Mouse (Mus musculus) neural tube, embryonic 12.5 days (tissue): ENCODE data around the gene Zfp36. TPM values are rescaled to one million over a fixed set of nuclear protein-coding genes. Genes with fewer than 3 reads are reported as not detected.

ENCODE experiments used
- ATAC-seq: fragments of 200-750 bp; cut with Nextera tagmentation; 2 replicates; pipeline ENCODE4 v1.8.0; 2017; ENCODE audit warnings: low read depth, mild to moderate bottlenecking, moderate TSS enrichment, moderate library complexity; ENCODE audit not compliant: low FRiP score
- H3K27ac ChIP-seq: fragments of 300-500 bp; sonication (generic); 2 replicates; pipeline ENCODE4 v1.5.1; 2016
- H3K27me3 ChIP-seq: fragments of 300-500 bp; sonication (generic); replicated peaks from 2 replicates; pipeline ENCODE4 v1.6.1; 2016; ENCODE audit warnings: mild to moderate bottlenecking
- H3K36me3 ChIP-seq: fragments of 300-500 bp; sonication (generic); 2 replicates; pipeline ENCODE4 v1.6.1; 2016; ENCODE audit warnings: mild to moderate bottlenecking
- H3K4me1 ChIP-seq: fragments of 300-500 bp; sonication (generic); 2 replicates; pipeline ENCODE4 v1.6.1; 2016
- H3K4me2 ChIP-seq: fragments of 300-500 bp; sonication (generic); replicated peaks from 2 replicates; pipeline ENCODE4 v1.6.1; 2016; ENCODE audit warnings: mild to moderate bottlenecking
- H3K4me3 ChIP-seq: fragments of 300-500 bp; sonication (generic); 2 replicates; pipeline ENCODE4 v1.5.1; 2016
- H3K9ac ChIP-seq: fragments of 300-500 bp; sonication (generic); 2 replicates; pipeline ENCODE4 v1.6.1; 2016; ENCODE audit warnings: mild to moderate bottlenecking
- H3K9me3 ChIP-seq: fragments of 300-500 bp; sonication (generic); 2 replicates; pipeline ENCODE4 v1.6.1; 2016; ENCODE audit warnings: mild to moderate bottlenecking
- WGBS: fragments of 180-500 bp; shearing (Covaris S2); methylation state at CpG from one replicate; pipeline ENCODE4 v1.1.7; 2016; 5-methylcytosine and 5-hydroxymethylcytosine counted together
- polyA plus RNA-seq: library from polyadenylated mRNA; unstranded; fragments of >200 nt; fragmentation: Nextera tagmentation; extraction: Ambion mirVana; gene quantifications from 2 replicates; pipeline ENCODE4 v1.2.1, GENCODE M21; 2016

Zfp36 gene
- polyA plus RNA-seq, 1 experiment from 2014 or later = 5.6 TPM

DNA sequence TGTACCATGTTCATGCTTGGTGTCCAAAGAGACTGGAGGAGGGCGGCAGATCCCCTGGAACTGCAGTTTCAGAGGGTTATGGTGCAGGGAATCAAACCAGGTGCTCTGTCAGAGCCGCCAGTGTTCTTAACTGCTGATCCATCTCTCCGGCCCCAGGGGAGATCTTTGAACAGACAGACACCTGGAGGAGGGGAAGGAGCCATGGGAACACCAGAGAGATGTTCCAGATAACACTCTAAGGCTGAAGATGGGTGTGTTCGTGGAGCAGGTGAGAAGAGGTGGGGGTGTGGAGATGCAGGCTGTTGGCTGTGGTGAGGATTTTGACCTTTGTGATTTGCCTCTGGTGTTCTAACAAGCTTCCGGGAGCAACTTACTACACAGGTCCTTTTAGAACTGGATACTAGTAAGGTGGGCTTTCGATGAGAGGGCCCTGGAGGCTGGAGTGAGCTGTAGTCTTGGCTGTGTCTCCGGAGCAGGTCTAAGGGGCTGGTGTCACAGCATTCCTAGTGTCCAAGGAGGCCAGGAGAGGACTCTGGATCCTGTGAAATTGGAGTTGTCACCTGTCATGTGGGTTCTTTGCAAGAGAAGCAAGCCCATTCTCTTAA, 6.1 kb downstream of the Zfp36 start:
- H3K4me3 ChIP-seq = no peak overlapping the region
- peaks cover 61% of the 10 kb centered on the region for H3K4me1 ChIP-seq
- peaks cover 10% of the 10 kb centered on the region for H3K36me3 ChIP-seq
- no peak overlapping the region for H3K27ac ChIP-seq
- H3K27me3 ChIP-seq = peaks cover 7% of the 10 kb centered on the region; the same call in 1 of the 2 replicates
- ATAC-seq = no peak
- H3K4me2 ChIP-seq = no peak overlapping the region
- H3K9ac ChIP-seq = no peak overlapping the region
- WGBS = 86% methylated on average over 7 of the region's 7 CpGs
- no peaks in the 10 kb centered on the region for H3K9me3 ChIP-seq

DNA sequence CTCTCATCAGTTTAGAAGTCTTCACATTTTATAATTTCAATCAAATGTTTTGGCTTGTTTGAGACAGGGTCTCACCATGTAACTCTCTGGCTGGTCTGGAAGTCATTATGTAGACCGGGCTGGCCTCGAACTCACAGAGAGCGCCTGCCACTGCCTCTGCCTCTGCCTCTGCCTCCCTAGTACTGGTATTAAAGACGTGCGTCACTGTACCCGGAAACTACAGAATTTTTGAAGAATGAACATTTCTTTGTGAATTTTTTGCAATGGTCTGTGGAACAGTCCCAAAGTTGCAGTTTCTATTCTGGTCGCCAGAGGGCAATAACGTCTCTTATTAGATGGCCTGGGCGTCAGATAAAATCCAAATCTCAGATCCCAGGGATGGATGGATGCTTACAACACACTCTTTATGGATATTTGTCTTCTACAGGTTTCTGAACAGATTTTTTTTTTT, 6.9 kb downstream of the Zfp36 start:
- under 1% methylated on average over 9 of the region's 9 CpGs for WGBS
- H3K36me3 ChIP-seq = peaks cover 18% of the 10 kb centered on the region
- ATAC-seq = 0 out of 2 replicates have a peak, but pooled peaks have one; percentile 0
- no peak overlapping the region for H3K27ac ChIP-seq
- H3K9ac ChIP-seq = no peak overlapping the region
- peaks cover 58% of the 10 kb centered on the region for H3K4me1 ChIP-seq
- peak overlapping the region; percentile 69 for H3K4me3 ChIP-seq
- peaks cover 7% of the 10 kb centered on the region; the same call in 1 of the 2 replicates for H3K27me3 ChIP-seq
- H3K4me2 ChIP-seq = peak overlapping the region; percentile 90
- H3K9me3 ChIP-seq = no peaks in the 10 kb centered on the region

DNA sequence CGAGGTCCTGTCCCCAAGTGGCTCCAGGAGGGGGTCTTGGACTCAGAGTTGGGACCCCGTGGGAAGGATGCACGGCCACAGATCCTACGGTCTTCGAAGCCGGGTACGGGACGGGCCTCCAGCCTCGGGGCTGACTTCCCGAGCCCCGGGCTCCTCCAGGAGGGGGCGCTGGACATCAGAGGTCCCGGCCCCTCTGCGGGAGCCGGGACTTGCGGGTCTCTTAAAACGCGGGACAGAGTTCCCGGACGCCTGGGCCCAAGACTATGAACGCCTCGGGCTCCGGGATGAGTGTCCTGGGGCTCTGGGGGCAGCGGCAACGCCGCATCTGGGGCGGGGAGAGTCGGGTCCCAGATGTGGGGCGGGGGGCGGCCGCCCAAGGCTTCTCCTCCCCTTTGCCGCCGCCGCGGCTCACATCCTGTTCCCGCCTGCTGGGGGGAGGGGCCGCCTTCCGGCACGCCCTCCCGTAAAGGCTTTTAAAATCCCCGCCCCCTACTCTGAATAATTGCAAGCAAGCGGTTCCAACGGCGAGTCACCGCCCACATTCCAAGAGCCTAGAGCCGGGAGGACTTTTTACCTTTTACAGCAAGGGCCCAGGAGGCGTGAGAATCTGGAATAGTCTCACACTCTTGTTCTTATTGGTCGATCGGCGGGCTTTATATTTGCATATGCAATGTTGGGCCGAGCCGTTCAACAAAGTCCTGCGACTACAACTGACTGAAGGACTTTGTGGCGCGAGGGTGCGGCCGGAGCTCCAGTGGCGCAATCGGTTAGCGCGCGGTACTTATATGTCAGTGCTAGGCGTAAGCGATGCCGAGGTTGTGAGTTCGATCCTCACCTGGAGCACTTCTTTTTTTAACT, 7.6 kb downstream of the Zfp36 start, which contains the start of gene Plekhg2:
Plekhg2 (minus strand) TSS at position 349 of the 858 bp plus-strand sequence.
- Histone ChIP-seq H3K27ac (peak within 1 kb of the TSS; percentile 73), H3K36me3 (peaks cover 25% of the 10 kb centered on the region), H3K9me3 (no peaks in the 10 kb centered on the region), H3K9ac (peak within 1 kb of the TSS; percentile 84), H3K4me3 (peak within 1 kb of the TSS; percentile 69), H3K27me3 (peaks cover 2% of the 10 kb centered on the region; the same call in 1 of the 2 replicates), H3K4me1 (peaks cover 51% of the 10 kb centered on the region), H3K4me2 (peak within 1 kb of the TSS; percentile 90)
- ATAC-seq = peak; percentile 74
- WGBS = under 1% methylated on average over 65 of the region's 66 CpGs

DNA sequence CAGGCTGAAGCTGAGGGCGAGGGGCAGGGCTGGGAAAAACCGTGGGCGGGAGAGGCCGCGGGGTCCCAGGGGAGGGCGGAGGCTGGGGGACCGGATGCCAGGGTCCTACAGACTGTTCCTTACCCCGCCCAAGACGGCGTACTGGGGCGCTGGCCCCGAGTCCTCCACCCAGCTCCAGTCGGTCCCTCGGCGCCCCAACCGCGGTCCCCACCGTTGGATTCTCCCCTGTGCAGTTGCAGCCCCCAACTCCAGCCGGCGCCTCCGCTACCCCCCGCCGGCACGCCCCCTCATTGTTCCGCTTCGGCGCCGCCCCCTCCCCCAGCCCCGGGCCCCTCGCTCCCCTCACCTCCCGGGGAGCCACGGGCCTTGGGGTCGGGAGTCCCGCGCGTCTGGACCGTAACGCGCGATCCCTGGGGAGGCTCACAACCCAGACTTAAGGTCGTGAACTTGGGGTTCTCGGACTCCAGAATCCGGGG, 8.5 kb downstream of the Zfp36 start:
- peak overlapping the region; percentile 84 for H3K9ac ChIP-seq
- ATAC-seq = 0 out of 2 replicates have a peak, but pooled peaks have one; percentile 8
- H3K36me3 ChIP-seq = peaks cover 34% of the 10 kb centered on the region
- peak overlapping the region; percentile 90 for H3K4me2 ChIP-seq
- no peaks in the 10 kb centered on the region for H3K27me3 ChIP-seq
- no peaks in the 10 kb centered on the region for H3K9me3 ChIP-seq
- H3K4me1 ChIP-seq = peaks cover 48% of the 10 kb centered on the region
- under 1% methylated on average over 43 of the region's 43 CpGs for WGBS
- H3K4me3 ChIP-seq = peak overlapping the region; percentile 69
- peak overlapping the region; percentile 73 for H3K27ac ChIP-seq

DNA sequence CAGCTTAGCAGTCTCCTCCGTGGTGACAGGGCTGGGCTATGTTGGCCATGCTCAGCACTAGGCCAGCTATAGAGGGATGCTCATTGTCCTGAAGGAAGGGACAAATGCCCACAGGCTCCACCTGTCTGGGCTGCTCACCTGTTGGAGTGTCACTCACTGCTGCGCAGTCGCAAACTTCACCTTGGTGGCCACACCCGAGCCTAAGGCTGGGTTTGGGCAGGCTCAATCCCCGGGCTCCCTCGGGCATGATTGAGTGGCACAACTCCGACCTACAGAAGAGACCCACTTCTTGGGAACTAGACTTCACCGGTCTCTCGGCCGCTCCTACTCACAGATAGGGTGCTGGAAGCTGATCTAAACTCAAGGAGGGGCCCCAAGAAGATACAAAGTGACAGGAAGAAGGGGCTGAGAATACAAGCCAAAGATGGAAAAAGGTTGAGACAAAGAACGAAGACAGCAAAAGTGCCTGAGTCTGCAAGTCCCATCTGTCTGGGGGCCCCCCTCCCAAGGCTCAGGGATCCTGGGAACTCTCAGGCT, 9.0 kb downstream of the Zfp36 start:
- Histone ChIP-seq H3K9me3 (no peaks in the 10 kb centered on the region), H3K4me2 (peak overlapping the region; percentile 90), H3K4me3 (peak overlapping the region; percentile 69), H3K36me3 (peaks cover 39% of the 10 kb centered on the region), H3K9ac (peak overlapping the region; percentile 84), H3K4me1 (peaks cover 43% of the 10 kb centered on the region), H3K27me3 (no peaks in the 10 kb centered on the region), H3K27ac (peak overlapping the region; percentile 73; the same call in 1 of the 2 replicates)
- ATAC-seq = no peak
- 11% methylated on average over 11 of the region's 11 CpGs for whole genome bisulfite sequencing

DNA sequence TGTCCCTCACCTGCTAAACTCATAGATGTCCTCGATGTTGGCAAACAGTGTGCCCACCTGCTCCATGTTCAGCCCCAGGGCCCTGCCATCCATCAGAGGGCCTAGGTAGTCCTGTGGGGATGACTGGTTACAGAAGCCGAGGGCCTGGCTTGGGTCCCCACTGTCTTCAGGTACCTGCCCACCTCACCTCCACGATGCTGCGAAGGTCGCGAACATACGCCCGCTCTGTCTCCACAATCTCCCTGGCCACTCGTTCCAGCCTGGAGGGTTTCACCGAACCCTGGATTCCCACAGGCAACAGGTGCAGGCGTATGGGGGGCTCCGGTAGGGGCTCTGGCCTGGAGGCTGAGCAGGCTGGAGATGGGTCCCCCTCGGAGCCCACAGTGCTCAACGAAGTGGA, 10.0 kb downstream of the Zfp36 start:
- WGBS = 95% methylated on average over 14 of the region's 14 CpGs
- H3K9me3 ChIP-seq = no peaks in the 10 kb centered on the region
- H3K4me2 ChIP-seq = peak overlapping the region; percentile 90
- H3K4me1 ChIP-seq = peaks cover 34% of the 10 kb centered on the region
- H3K36me3 ChIP-seq = peaks cover 47% of the 10 kb centered on the region
- ATAC-seq = no peak
- H3K27ac ChIP-seq = no peak overlapping the region
- H3K4me3 ChIP-seq = peak overlapping the region; percentile 69
- H3K27me3 ChIP-seq = no peaks in the 10 kb centered on the region
- H3K9ac ChIP-seq = peak overlapping the region; percentile 84; the same call in 1 of the 2 replicates

DNA sequence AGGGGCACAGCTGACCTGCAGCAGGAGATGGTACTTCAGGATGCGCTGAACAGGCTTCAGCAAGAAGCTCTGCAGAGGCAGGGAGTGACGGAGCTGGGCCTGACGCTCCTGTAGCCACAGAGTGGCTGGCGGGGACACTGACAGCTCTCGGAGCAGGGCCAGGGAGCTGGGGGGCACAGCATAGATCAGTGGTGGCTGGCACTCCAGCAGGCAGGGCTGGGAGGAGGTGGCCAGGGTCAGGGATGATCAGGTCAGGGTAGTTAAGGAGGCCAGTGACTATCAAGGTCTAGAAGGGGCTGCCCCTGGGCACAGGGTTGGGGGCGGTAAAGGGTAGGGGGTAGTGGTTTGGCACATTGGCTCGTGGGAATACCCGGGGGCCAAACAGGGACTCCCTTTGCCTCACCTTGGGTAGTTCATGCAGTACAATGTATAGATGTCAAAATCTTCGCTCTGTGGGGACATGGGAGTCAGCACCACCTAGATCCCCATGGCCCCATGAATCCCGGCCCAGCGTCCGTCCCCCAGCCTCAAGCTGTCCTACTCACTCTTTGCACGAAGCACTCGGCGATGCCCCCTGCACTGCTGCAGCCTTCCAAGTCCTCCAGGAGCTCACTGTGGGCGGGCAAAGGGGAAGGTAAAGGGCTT, 11.7 kb downstream of the Zfp36 start:
- Histone ChIP-seq H3K27me3 (no peaks in the 10 kb centered on the region), H3K27ac (no peak overlapping the region), H3K9ac (peak overlapping the region; percentile 17; the same call in 1 of the 2 replicates), H3K36me3 (peaks cover 64% of the 10 kb centered on the region), H3K4me3 (no peak overlapping the region), H3K4me2 (no peak overlapping the region), H3K9me3 (no peaks in the 10 kb centered on the region), H3K4me1 (peaks cover 28% of the 10 kb centered on the region)
- ATAC-seq = no peak
- 93% methylated on average over 16 of the region's 16 CpGs for WGBS

DNA sequence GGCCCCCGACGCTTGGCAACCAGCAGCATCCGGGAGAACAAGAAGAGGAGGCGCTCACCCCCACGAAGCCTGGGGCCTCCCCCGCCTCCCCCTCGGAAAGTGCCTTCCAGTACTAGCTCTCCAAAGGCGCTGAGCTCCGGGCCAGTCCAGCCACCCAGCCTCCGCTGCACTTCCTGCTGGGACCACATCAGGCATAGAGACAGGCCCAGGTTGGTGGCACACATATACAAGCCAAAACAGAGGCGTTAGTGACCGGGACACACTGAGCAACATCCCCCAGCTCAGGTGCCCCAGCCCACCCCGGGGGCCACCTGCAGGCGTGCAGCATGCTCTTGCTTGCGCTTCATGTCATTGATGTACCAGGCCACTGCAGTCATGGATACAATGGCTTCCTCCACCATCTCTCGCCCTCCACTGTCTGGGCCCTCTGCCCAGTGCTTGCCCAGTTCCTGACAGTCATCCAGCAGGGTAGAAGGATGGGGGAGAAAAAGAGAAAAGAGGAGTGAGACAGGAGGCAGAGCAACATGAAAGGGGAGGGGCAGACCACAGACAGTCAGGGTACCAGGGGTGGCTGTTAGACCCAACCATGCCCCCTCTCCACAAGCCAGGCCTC, 12.3 kb downstream of the Zfp36 start:
- 92% methylated on average over 16 of the region's 16 CpGs for WGBS
- Histone ChIP-seq H3K9ac (peak overlapping the region; percentile 17; the same call in 1 of the 2 replicates), H3K4me3 (no peak overlapping the region), H3K36me3 (peaks cover 68% of the 10 kb centered on the region), H3K9me3 (no peaks in the 10 kb centered on the region), H3K4me1 (peaks cover 28% of the 10 kb centered on the region), H3K27ac (no peak overlapping the region), H3K4me2 (no peak overlapping the region), H3K27me3 (no peaks in the 10 kb centered on the region)
- ATAC-seq = no peak

DNA sequence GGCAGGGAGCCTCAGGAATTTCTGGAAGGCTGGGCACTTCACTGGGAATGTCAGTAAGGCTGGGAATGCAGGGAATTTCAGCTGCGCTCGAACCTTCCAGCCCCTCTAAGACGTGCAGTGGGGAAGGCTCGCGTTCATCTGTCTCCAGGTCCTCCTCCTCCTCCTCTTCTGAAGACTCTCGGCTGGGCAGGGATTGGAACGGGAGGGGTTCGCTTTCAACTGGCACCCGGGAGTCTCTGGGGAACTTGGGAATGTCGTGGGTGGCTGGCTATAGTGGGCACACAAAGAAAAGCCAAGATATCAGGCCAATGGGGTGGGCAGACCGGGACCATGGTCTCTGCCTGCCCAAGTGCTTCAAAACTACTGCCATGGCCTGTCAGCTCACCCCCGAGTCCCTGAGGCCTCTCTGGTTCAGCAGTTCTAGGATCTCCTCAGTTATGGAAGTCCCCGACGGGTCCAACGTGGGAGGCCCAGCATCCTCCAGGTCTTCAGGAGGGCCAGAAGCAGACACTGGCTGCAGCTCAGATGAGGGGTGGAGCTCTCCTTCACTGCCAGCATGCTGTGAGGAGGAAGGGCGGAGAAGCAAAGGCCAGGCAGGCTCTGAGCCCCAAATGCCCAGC, 17.5 kb downstream of the Zfp36 start:
- H3K36me3 ChIP-seq = peaks cover 82% of the 10 kb centered on the region
- no peak for ATAC-seq
- no peak overlapping the region for H3K9ac ChIP-seq

DNA sequence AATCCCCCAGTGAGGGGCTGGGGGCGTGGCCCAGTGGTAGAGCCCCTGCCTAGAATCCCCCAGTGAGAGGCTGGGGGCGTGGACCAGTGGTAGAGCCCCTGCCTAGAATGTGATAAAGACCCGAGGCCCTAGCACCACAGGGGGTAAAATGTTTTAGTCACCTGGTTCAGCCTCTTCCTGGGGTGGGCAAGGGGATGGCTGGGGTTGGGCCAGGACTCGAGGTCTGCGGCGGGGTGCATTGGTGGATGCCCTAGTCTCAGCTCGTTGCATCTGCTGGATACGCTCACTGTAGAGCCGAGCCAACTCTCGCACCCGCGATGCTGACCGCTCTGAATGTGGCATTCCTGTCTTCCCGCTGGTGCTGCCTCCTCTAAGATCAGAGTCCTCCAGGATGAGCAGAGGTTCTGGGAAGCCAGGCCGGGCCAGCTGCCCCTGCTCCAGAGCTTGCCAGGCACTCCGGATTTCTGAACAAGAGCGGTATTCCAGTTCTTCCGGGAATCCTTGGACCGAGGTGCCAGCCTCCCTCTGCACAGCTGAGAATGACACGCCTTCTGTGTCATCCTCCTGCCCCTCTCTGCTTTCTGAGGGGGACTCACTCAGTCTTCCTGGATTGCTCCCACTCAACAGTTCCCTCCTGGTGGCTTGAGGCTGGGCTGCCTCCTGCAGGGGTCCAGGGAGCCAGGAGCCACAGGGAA, 18.3 kb downstream of the Zfp36 start:
- no peak overlapping the region for H3K4me2 ChIP-seq
- peaks cover 75% of the 10 kb centered on the region for H3K36me3 ChIP-seq
- H3K4me3 ChIP-seq = no peak overlapping the region
- no peaks in the 10 kb centered on the region for H3K9me3 ChIP-seq
- 0 out of 2 replicates have a peak, but pooled peaks cover 6% of the 10 kb centered on the region for H3K4me1 ChIP-seq
- H3K27me3 ChIP-seq = no peaks in the 10 kb centered on the region
- no peak overlapping the region for H3K27ac ChIP-seq
- no peak overlapping the region for H3K9ac ChIP-seq
- ATAC-seq = no peak
- WGBS = 96% methylated on average over 20 of the region's 20 CpGs

More for the DNA sequence above, 17.5 kb downstream of the Zfp36 start:
- no peak overlapping the region for H3K4me2 ChIP-seq
- H3K27ac ChIP-seq = no peak overlapping the region
- 0 out of 2 replicates have a peak, but pooled peaks cover 5% of the 10 kb centered on the region for H3K4me1 ChIP-seq
- no peak overlapping the region for H3K4me3 ChIP-seq
- H3K27me3 ChIP-seq = no peaks in the 10 kb centered on the region
- H3K9me3 ChIP-seq = no peaks in the 10 kb centered on the region
- WGBS = 89% methylated on average over 16 of the region's 16 CpGs
